Mouse (Mus musculus): ENCODE results near the gene Apmap.

Gene Apmap

GRCm38 (mm10) chr2:150608087-150608799, at the start of gene Apmap:
Gene Apmap, minus strand, starts transcription at chr2:150608567.
- CTCF ChIA-PET = interaction anchor here (1.2 kb wide), 1 partner anchor 67 kb away, joined by 4 read pairs; no protein-coding TSS in a partner anchor

GRCm38 (mm10) chr2:150656975-150657768, 48.8 kb upstream of the Apmap start:
- CTCF ChIA-PET = interaction anchor here (0.6 kb wide), 1 partner anchor 44 kb away, joined by 8 read pairs; no protein-coding TSS in a partner anchor

- CTCF ChIA-PET = interaction anchor here (0.6 kb wide), 1 partner anchor 43 kb away, joined by 8 read pairs; no protein-coding TSS in a partner anchor
Measured at GRCm38 (mm10) chr2:150656112-150656511, 47.7 kb upstream of the Apmap start.

- CTCF ChIA-PET = no interaction called here
Measured at GRCm38 (mm10) chr2:150655290-150655689, 46.9 kb upstream of the Apmap start.

- CTCF ChIA-PET = no interaction called here
Measured at GRCm38 (mm10) chr2:150654814-150655213, 46.4 kb upstream of the Apmap start.

- CTCF ChIA-PET = no interaction called here
Measured at GRCm38 (mm10) chr2:150651366-150651765, 43.0 kb upstream of the Apmap start.

GRCm38 (mm10) chr2:150650511-150651074, 42.2 kb upstream of the Apmap start:
- CTCF ChIA-PET = no interaction called here

- CTCF ChIA-PET = interaction anchor here (0.7 kb wide), 1 partner anchor 26 kb away, joined by 5 read pairs; no protein-coding TSS in a partner anchor
Measured at GRCm38 (mm10) chr2:150648300-150648895, 40.0 kb upstream of the Apmap start.

GRCm38 (mm10) chr2:150647681-150648299, 39.4 kb upstream of the Apmap start:
- CTCF ChIA-PET = no interaction called here

GRCm38 (mm10) chr2:150646411-150647121, 38.2 kb upstream of the Apmap start:
- CTCF ChIA-PET = no interaction called here

- CTCF ChIA-PET = no interaction called here
Measured at GRCm38 (mm10) chr2:150645225-150645624, 36.9 kb upstream of the Apmap start.

GRCm38 (mm10) chr2:150643726-150644415, 35.5 kb upstream of the Apmap start:
- CTCF ChIA-PET = interaction anchor here (0.6 kb wide), 1 partner anchor 35 kb away, joined by 4 read pairs; no protein-coding TSS in a partner anchor

- CTCF ChIA-PET = interaction anchor here (0.7 kb wide), 1 partner anchor 25 kb away, joined by 3 read pairs; the partner anchor contains the start of gene Acss1
Measured at GRCm38 (mm10) chr2:150643166-150643565, 34.8 kb upstream of the Apmap start.

GRCm38 (mm10) chr2:150638370-150638733, 30.0 kb upstream of the Apmap start:
- CTCF ChIA-PET = no interaction called here

- CTCF ChIA-PET = no interaction called here
Measured at GRCm38 (mm10) chr2:150637702-150638369, 29.5 kb upstream of the Apmap start.

GRCm38 (mm10) chr2:150635877-150636446, 27.6 kb upstream of the Apmap start:
- CTCF ChIA-PET = no interaction called here

GRCm38 (mm10) chr2:150629255-150629654, 20.9 kb upstream of the Apmap start:
- CTCF ChIA-PET = no interaction called here

- CTCF ChIA-PET = no interaction called here
Measured at GRCm38 (mm10) chr2:150627140-150627539, 18.8 kb upstream of the Apmap start.

GRCm38 (mm10) chr2:150624926-150625325, 16.6 kb upstream of the Apmap start:
- CTCF ChIA-PET = no interaction called here

Measured in spleen, embryonic (tissue).